Mouse (Mus musculus): ENCODE results near the gene Ptcra. TPM values are rescaled to one million over a fixed set of nuclear protein-coding genes. Genes with fewer than 3 reads are reported as not detected.
"Not testable (repeated sequence)": the region's sequence is repeated elsewhere in the genome, so short reads cannot be mapped to it uniquely, and the experiment has no call there.

Ptcra gene
- polyA plus RNA-seq, 1 experiment from 2014 or later, result 0.32 TPM

DNA sequence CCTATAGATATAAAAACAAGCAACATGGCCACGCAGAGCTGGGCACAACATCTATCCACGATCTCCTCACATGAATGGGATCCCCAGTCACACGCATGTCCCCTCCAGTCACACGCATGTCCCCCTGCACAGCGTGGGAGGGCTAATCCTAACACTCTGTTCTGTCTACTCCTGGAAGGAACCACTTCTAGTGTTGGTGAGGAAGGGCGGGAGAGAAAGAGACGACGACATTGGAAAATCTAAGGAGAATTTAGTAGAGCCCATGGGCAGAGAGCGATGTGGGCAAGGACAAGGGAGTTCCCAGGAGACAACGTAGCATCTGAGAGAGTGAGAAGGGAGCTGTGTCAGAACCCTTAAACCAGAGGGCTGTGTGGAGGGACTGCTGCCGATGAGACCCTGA is 7.0 kb upstream of the Ptcra start:
- Histone ChIP-seq H3K4me1 (ENCODE audit: control insufficient read depth, insufficient read depth, low read length) (no peaks in the 10 kb centered on the region; the same call in 1 of the 2 replicates), H3K9ac (replicated peaks; ENCODE audit: low read length) (no peak overlapping the region), H3K4me2 (ENCODE audit: low read depth, low read length) (no peak overlapping the region), H3K36me3 (replicated peaks; ENCODE audit: control insufficient read depth, insufficient read depth, low read depth, low read length) (no peaks in the 10 kb centered on the region; the same call in 1 of the 2 replicates), H3K27ac (replicated peaks; ENCODE audit: low read depth, low read length) (no peak overlapping the region), H3K9me3 (replicated peaks; ENCODE audit: control insufficient read depth, low read length) (no peaks in the 10 kb centered on the region), H3K27me3 (ENCODE audit: control insufficient read depth, insufficient read depth, low read length) (no peaks in the 10 kb centered on the region), H3K4me3 (ENCODE audit: low read depth, low read length) (no peak overlapping the region)
- 88% methylated on average over 11 of the region's 11 CpGs for WGBS
- ATAC-seq (replicated peaks; ENCODE audit: insufficient number of reproducible peaks, low FRiP score, low TSS enrichment, low read depth) (no peak), DNase-seq (ENCODE audit: low spot score) (no peak)

DNA sequence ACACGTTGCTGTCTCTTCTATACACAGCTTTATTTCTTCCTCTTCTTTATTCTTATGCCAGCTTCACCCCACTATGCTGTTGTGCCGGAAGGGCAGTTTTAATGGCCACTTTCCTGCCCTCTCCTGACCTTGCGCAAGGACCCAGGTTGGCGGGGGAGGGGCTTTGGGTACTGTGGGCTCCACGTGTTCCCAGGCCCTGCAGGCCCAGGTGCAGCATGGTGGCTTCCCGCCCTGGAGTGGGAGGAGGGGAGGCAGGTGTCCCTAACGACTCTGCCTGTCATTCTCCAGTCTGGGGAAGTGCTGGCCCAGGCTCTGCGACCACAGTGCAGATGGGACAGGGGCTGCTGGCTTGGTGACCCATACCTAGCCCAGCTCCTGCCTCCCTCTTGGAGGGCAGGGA is 4.4 kb upstream of the Ptcra start:
- DNase-seq (ENCODE audit: low spot score), result no peak
- WGBS, result 46% methylated on average over 8 of the region's 8 CpGs

DNA sequence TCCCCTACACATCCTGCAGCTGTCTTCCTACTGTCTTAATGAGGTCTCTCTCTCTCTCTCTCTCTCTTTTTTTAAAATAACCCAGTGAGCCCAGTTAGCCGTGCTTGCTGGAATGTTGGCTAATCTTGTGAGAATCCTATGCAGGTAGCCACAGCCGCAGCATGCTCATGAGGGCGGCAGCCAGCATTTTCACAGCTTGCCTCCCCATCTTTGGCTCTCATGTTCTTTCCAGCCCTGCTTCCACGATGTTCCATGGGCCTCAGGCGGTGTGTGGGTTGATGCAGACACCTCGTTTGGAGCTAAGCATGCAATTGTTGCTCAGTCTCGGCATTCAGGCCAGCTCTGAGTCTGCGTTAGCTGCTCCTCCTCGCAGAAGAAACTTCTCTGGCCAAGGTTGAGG is 1.4 kb upstream of the Ptcra start:
- not testable (repeated sequence) for ATAC-seq (replicated peaks; ENCODE audit: insufficient number of reproducible peaks, low FRiP score, low TSS enrichment, low read depth); H3K4me1 ChIP-seq (ENCODE audit: control insufficient read depth, insufficient read depth, low read length); H3K36me3 ChIP-seq (replicated peaks; ENCODE audit: control insufficient read depth, insufficient read depth, low read depth, low read length); H3K27me3 ChIP-seq (ENCODE audit: control insufficient read depth, insufficient read depth, low read length); H3K4me2 ChIP-seq (ENCODE audit: low read depth, low read length); H3K9ac ChIP-seq (replicated peaks; ENCODE audit: low read length); H3K27ac ChIP-seq (replicated peaks; ENCODE audit: low read depth, low read length); H3K9me3 ChIP-seq (replicated peaks; ENCODE audit: control insufficient read depth, low read length); H3K4me3 ChIP-seq (ENCODE audit: low read depth, low read length); DNase-seq (ENCODE audit: low spot score)
- 70% methylated on average over 8 of the region's 9 CpGs for WGBS

More for the DNA sequence above, 4.4 kb upstream of the Ptcra start:
- H3K4me1 ChIP-seq (ENCODE audit: control insufficient read depth, insufficient read depth, low read length), result no peaks in the 10 kb centered on the region; the same call in 1 of the 2 replicates
- H3K27ac ChIP-seq (replicated peaks; ENCODE audit: low read depth, low read length), result no peak overlapping the region
- no peaks in the 10 kb centered on the region for H3K36me3 ChIP-seq (replicated peaks; ENCODE audit: control insufficient read depth, insufficient read depth, low read depth, low read length)
- H3K4me2 ChIP-seq (ENCODE audit: low read depth, low read length), result no peak overlapping the region
- H3K9ac ChIP-seq (replicated peaks; ENCODE audit: low read length), result no peak overlapping the region; the same call in 1 of the 2 replicates
- no peak overlapping the region for H3K4me3 ChIP-seq (ENCODE audit: low read depth, low read length)
- H3K27me3 ChIP-seq (ENCODE audit: control insufficient read depth, insufficient read depth, low read length), result no peaks in the 10 kb centered on the region
- no peak for ATAC-seq (replicated peaks; ENCODE audit: insufficient number of reproducible peaks, low FRiP score, low TSS enrichment, low read depth)
- no peaks in the 10 kb centered on the region for H3K9me3 ChIP-seq (replicated peaks; ENCODE audit: control insufficient read depth, low read length)

DNA sequence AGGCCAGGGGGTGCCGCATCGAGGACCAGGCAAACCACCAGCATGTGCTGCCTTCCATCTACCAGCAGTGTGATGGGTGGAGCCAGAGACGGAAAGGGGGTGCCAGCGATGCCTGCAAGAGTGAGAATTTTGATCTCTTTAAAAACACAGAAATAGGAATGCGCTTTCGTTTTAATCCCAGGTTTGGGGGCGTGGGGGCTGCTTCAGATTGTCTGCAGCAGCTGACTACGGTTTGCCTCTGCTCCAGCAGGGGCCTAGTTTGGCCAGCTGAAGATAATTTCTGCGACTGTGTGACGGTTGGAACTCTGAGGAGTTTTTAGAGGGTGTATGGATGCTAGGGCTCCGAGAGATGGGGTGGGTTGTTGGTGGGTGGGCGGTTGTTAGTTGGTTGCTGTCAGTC is 4.8 kb downstream of the Ptcra start:
- no peak for ATAC-seq (replicated peaks; ENCODE audit: insufficient number of reproducible peaks, low FRiP score, low TSS enrichment, low read depth)
- DNase-seq (ENCODE audit: low spot score), result no peak
- H3K27ac ChIP-seq (replicated peaks; ENCODE audit: low read depth, low read length), result no peak overlapping the region
- no peaks in the 10 kb centered on the region for H3K27me3 ChIP-seq (ENCODE audit: control insufficient read depth, insufficient read depth, low read length)
- no peak overlapping the region for H3K4me2 ChIP-seq (ENCODE audit: low read depth, low read length)
- no peaks in the 10 kb centered on the region for H3K4me1 ChIP-seq (ENCODE audit: control insufficient read depth, insufficient read depth, low read length)
- no peaks in the 10 kb centered on the region for H3K9me3 ChIP-seq (replicated peaks; ENCODE audit: control insufficient read depth, low read length)
- WGBS, result 80% methylated on average over 12 of the region's 12 CpGs
- H3K9ac ChIP-seq (replicated peaks; ENCODE audit: low read length), result no peak overlapping the region
- no peak overlapping the region for H3K4me3 ChIP-seq (ENCODE audit: low read depth, low read length)
- no peaks in the 10 kb centered on the region for H3K36me3 ChIP-seq (replicated peaks; ENCODE audit: control insufficient read depth, insufficient read depth, low read depth, low read length)

DNA sequence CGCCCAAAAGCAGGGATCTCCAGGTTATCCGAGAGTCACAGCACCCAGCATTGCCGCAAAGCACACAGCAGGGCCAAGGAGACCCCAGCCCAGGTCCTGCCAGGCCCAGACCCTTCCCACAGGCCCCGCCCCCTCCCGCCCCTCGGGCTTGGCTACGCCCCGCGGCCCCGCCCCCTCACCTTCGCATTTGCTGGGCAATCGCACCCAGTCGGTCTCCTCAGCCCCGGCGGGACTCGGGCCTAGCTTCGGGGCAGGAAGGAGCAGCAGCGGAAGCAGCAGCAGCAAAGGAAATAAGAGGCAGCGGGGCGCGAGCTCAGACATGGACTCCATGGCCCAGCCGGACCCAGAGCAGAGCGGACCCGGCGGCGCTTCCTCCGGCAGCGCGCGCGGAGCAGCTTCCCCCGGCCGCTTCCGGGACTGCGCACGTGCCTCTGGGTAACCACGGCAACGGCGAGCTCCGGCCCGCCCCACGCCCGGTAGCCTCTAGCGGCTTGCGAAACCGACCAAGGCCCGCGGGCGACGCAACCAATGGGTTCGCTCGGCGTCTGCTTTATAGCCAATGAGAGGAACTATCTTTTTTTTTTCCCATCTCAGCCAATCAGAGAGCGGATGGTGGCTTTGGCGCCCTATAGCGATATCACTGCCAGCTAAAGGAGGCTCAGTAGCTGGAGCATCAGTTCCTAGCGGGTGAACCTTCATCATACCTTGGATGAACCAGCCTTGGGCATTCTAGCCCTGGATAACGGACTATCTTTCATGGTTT is 11.5 kb downstream of the Ptcra start, which contains the start of gene Cnpy3:
TSS of gene Cnpy3 (minus strand) at position 421 of the 763 bp plus-strand sequence.
- Histone ChIP-seq H3K4me1 (ENCODE audit: control insufficient read depth, insufficient read depth, low read length) (no peaks in the 10 kb centered on the region), H3K4me2 (ENCODE audit: low read depth, low read length) (peak within 1 kb of the TSS; percentile 50), H3K4me3 (ENCODE audit: low read depth, low read length) (peak within 1 kb of the TSS; percentile 73), H3K36me3 (replicated peaks; ENCODE audit: control insufficient read depth, insufficient read depth, low read depth, low read length) (no peaks in the 10 kb centered on the region), H3K9me3 (replicated peaks; ENCODE audit: control insufficient read depth, low read length) (no peaks in the 10 kb centered on the region), H3K9ac (replicated peaks; ENCODE audit: low read length) (peak within 1 kb of the TSS; percentile 71), H3K27me3 (ENCODE audit: control insufficient read depth, insufficient read depth, low read length) (no peaks in the 10 kb centered on the region), H3K27ac (replicated peaks; ENCODE audit: low read depth, low read length) (peak within 1 kb of the TSS; percentile 78)
- ATAC-seq (replicated peaks; ENCODE audit: insufficient number of reproducible peaks, low FRiP score, low TSS enrichment, low read depth) (peak; percentile 98), DNase-seq (ENCODE audit: low spot score) (peak; percentile 98)
- under 1% methylated on average over 58 of the region's 58 CpGs for whole genome bisulfite sequencing

GRCm38 (mm10) chr17:46751056-46751793 is 12.3 kb downstream of the Ptcra start:
- Histone ChIP-seq H3K4me2 (ENCODE audit: low read depth, low read length) (peak overlapping the region; percentile 50), H3K9me3 (replicated peaks; ENCODE audit: control insufficient read depth, low read length) (no peaks in the 10 kb centered on the region), H3K4me1 (ENCODE audit: control insufficient read depth, insufficient read depth, low read length) (no peaks in the 10 kb centered on the region), H3K9ac (replicated peaks; ENCODE audit: low read length) (peak overlapping the region; percentile 71), H3K4me3 (ENCODE audit: low read depth, low read length) (peak overlapping the region; percentile 73), H3K27ac (replicated peaks; ENCODE audit: low read depth, low read length) (peak overlapping the region; percentile 78), H3K36me3 (replicated peaks; ENCODE audit: control insufficient read depth, insufficient read depth, low read depth, low read length) (no peaks in the 10 kb centered on the region), H3K27me3 (ENCODE audit: control insufficient read depth, insufficient read depth, low read length) (no peaks in the 10 kb centered on the region)
- 28% methylated on average over 16 of the region's 16 CpGs for WGBS
- ATAC-seq (replicated peaks; ENCODE audit: insufficient number of reproducible peaks, low FRiP score, low TSS enrichment, low read depth) (no peak), DNase-seq (ENCODE audit: low spot score) (no peak)

DNA sequence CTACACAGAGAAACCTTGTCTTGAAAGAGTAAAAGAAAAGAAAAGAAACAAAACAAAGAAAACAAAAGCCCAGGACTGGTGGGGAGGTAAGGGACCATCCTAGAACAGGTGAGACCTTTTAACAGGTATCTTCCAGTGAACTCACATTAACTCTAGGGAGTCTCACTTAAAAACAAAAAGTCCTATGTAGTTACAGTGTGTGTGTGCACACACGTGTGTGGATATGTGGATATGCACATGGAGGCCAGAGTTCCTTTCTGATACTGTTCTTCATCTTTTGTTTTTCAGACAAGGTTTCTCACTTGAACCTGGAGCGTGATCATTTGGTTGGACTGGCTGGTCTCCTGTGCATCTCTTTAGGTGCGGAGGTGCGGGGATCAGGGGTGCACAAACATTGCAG is 12.9 kb downstream of the Ptcra start:
- no peak for ATAC-seq (replicated peaks; ENCODE audit: insufficient number of reproducible peaks, low FRiP score, low TSS enrichment, low read depth)
- 92% methylated on average over 4 of the region's 4 CpGs for WGBS

GRCm38 (mm10) chr17:46749282-46749681 is 14.2 kb downstream of the Ptcra start:
- no peaks in the 10 kb centered on the region for H3K27me3 ChIP-seq (ENCODE audit: control insufficient read depth, insufficient read depth, low read length)
- H3K9me3 ChIP-seq (replicated peaks; ENCODE audit: control insufficient read depth, low read length), result no peaks in the 10 kb centered on the region
- H3K9ac ChIP-seq (replicated peaks; ENCODE audit: low read length), result no peak overlapping the region
- no peak overlapping the region for H3K27ac ChIP-seq (replicated peaks; ENCODE audit: low read depth, low read length)
- H3K36me3 ChIP-seq (replicated peaks; ENCODE audit: control insufficient read depth, insufficient read depth, low read depth, low read length), result no peaks in the 10 kb centered on the region
- H3K4me2 ChIP-seq (ENCODE audit: low read depth, low read length), result no peak overlapping the region
- WGBS, result 85% methylated on average over 5 of the region's 5 CpGs
- ATAC-seq (replicated peaks; ENCODE audit: insufficient number of reproducible peaks, low FRiP score, low TSS enrichment, low read depth) (no peak), DNase-seq (ENCODE audit: low spot score) (no peak)
- no peaks in the 10 kb centered on the region for H3K4me1 ChIP-seq (ENCODE audit: control insufficient read depth, insufficient read depth, low read length)
- H3K4me3 ChIP-seq (ENCODE audit: low read depth, low read length), result no peak overlapping the region

More for the DNA sequence above, 12.9 kb downstream of the Ptcra start:
- H3K36me3 ChIP-seq (replicated peaks; ENCODE audit: control insufficient read depth, insufficient read depth, low read depth, low read length), result no peaks in the 10 kb centered on the region
- no peaks in the 10 kb centered on the region for H3K9me3 ChIP-seq (replicated peaks; ENCODE audit: control insufficient read depth, low read length)
- H3K9ac ChIP-seq (replicated peaks; ENCODE audit: low read length), result peak overlapping the region; percentile 71; the same call in 1 of the 2 replicates
- no peak for DNase-seq (ENCODE audit: low spot score)
- no peak overlapping the region for H3K27ac ChIP-seq (replicated peaks; ENCODE audit: low read depth, low read length)
- no peaks in the 10 kb centered on the region for H3K4me1 ChIP-seq (ENCODE audit: control insufficient read depth, insufficient read depth, low read length)
- no peak overlapping the region; the same call in 1 of the 2 replicates for H3K4me3 ChIP-seq (ENCODE audit: low read depth, low read length)
- H3K27me3 ChIP-seq (ENCODE audit: control insufficient read depth, insufficient read depth, low read length), result no peaks in the 10 kb centered on the region
- no peak overlapping the region; the same call in 1 of the 2 replicates for H3K4me2 ChIP-seq (ENCODE audit: low read depth, low read length)
